Mouse (Mus musculus) heart, adult 18-20 months (tissue): ENCODE results near the gene St3gal3. TPM values are rescaled to one million over a fixed set of nuclear protein-coding genes. Genes with fewer than 3 reads are reported as not detected.

ENCODE experiments used
- DNase-seq, 2 experiments: peaks; one replicate each; pipeline ENCODE4 v3.0.0; 2021 to 2022; ENCODE audit warnings: mixed read lengths in 1 of 2
- total RNA-seq, 2 experiments: library from RNA; stranded (reverse); gene quantifications; 2 replicates each; pipeline ENCODE4 v1.2.3; 2021

Gene St3gal3
- total RNA-seq, 2 experiments from 2014 or later = 55.9 to 57.6 TPM

DNA sequence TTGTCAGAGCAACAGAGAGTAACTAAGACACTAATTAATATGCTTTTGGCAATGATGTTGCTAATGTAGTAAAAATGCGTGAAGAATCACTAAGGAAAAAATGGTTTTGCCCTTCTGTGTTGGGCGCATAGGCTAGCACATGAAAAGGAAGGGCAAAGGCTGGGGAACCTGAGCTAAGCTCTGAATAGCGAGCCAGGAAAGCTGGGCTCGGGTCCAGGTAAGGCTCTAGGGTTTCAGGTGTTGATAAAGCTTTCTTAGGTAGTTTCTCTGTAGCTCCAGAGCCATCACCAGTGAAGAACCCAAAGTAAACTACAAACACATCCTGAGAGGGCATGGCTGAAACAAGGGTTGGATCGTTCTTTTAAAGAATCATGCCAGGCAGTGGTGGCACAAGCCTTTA is 6.8 kb upstream of the St3gal3 start:
- DNase-seq = no peak

DNA sequence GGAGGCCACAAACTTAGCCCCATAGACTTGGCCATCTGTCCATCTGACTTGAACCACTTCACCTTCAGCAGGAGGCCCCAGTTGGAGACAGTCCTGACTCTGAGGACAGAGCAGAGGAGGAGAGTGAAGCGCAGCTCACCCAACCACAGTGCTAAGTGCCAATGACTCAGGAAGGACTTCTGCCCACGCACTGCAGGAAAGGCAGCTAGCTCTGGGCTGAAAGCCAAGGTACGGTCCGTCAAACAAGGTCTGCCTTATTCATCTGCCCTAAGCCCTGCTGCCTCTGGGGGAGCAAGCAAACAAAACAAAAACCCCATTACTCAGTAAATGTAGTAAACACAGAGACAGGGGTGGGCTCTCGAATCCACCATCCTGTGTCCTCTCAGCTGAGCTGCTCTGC is 4.2 kb upstream of the St3gal3 start:
- DNase-seq = peak; percentile 79 to 86

DNA sequence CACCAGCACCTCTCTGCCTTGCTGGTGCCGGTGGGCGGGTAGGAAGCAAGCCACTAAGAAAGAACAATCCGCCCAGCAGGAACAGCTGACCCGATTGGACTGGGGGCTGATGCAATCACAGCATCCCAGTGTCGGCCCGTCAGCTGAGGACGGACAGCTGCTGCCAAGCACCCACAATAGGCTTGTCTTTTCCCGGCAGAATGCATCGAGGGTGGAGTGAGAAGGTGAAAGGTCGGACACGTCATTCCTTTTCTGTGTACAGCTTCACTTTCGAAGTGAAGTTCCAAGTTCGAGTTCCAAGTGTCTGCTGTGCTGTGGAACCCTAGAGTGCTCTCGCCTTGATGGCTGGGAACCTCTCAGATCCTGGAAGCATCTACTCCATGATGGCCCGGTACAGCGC is 3.1 kb upstream of the St3gal3 start:
- no peak for DNase-seq

DNA sequence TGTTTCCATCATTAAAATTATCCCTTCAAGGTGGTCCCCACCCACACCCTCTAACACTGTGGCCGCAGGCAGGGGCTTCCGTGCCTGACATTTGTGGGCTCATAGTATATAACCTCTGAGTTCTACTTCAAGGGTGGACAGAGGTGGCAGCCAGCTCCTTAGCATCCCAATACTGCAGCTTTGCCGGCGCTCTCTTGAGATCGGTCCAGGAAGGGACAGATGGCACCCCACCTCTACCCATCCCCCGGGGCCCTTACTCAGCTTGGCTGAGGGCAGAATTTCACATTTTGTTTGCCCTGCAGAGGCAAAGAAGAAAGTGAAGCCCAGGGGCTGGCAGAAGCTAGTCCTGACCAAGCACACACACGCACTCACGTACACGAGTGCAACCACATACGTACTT is 2.6 kb upstream of the St3gal3 start:
- no peak for DNase-seq

DNA sequence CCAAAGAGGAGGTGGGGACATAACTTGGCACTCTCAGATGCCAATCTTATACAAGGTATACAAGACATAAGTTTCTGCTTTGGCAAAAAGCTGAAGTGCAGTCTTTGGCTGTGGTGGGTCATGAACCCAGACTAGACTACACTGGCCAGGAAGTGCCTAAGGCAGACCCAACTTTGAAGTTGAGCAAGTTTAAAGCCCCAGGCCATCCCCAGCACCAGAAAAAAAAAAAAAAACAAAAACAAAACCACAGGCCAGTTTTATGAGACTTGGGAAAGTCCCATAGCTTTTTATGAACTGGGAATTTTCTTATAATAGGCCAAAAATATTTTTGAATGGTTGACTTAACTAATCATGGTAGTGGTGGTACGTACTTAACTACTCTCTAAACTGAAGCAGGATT is 700 bp upstream of the St3gal3 start:
- no peak for DNase-seq

DNA sequence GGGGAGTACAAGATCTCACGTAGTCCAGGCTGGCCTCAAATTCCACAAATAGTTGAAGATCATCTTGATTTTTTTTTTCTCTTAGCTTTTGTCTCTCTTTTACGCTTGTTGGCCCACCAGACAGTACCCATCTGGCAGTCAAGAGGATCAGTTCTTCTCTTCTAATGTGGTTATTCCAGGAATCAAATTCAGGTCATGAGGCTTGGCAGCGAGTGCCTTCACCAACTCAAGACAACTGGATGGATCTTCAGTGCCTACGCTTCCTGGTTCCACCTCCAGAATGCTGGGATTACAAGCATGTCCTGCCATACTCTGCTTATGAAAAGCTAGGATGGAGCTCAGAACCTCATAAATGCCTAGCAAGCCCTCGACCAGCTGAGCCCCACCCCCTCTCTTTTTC is 3.4 kb downstream of the St3gal3 start:
- DNase-seq = no peak

DNA sequence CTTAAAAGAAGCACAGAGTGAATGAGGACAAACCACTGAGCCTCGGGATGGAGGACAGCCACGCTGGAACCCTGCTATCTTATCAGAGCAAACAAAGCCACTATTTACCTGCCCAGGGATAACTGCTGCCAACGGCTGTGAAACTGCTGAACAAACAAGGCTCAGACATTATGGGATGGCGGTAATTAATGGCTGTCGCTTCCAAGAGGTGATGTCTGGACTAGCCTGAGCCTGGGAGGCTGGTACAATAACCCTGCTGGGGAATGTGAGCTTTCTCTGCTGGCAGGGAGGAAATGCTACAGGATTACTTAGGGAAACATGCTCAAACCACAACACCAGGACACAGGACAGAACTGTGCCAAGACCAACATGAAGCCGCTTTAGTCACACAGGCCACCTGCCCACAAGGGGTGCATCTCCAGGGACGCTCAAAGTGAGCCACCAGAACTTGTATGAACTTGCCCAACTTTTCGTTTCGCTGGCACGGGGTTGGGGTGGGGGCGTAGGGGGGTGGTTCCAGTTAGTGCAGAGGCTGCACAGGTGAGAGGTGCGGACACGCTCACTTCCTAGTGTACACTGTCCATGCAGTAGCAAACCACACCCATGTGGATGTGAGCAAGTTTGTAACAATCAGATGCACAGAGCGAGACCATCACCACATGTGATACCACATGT is 11.5 kb downstream of the St3gal3 start:
- no peak for DNase-seq

DNA sequence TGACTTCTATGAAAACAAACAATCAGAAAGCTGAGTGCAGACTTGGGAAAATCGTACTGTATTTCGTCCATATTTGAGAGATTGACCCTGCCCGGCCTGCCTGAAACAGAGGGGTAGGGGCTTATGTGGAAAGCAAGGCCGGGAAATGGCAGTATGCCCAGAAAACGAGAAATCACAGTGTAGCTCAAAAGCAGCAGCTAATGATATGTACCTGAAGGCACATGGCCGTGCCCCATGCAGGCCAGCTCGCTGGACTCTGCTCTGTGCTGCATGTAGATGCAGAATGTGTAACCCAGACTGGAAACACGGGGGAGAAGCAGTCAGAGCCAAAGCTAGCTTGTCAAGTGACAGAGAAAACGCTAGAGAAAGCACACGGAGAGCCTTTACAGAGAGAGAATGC is 12.6 kb downstream of the St3gal3 start:
- DNase-seq = no peak

DNA sequence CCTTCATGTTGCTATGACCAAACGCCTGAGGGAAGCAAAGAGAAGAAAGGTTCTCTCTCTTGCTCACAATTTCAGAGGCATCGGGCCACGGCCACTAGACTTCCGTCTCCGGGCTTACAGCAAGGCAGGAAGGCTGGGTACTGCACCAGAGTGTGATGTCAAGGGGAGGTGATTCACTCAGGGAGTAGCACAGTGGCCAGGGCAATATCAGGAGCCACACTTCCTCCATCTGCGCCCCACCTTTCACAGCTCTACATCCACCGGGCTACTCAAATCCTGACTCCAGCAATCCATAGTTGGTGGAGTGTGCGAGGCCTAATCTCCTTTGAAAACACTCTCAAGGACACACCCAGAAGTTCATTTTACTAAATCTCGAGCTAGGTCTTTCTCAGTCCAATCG is 17.1 kb downstream of the St3gal3 start:
- no peak for DNase-seq

DNA sequence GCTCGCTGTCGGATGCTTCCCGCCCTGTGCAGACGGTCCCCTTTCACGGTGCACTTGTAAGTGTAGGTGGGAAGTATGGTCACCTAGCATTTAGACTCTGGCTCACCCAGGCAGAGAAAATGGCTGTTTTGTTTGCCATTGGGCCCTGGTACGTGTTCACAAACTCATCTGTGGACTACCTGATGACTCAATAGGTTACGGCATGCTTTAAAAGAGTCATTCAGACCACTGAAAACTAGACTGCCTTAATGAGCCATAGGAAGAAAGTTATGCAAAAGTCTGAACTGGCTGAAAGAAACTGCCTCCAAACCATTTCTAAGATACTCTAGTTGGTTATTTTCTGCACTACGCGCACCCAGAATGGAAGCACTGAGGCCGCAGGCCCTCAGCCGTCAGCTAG is 18.6 kb downstream of the St3gal3 start:
- no peak for DNase-seq

DNA sequence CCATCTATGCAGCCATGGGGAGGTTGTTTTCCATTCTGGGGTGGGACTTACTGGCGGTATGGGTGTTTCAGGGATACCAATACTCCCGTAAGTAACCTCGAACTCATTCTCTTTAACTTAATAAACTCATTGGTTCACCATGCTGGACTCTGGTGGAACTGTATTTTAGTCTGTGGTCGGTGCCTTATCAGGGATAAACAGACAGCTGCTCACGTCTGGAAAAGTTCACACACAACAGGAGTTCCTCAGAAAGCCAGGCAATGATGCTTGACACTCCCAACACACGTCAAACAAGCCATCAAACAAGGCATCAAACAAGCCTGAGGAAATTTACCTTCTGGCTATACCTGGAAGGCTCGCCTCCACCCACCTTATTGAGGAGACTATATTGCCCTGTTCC is 19.6 kb downstream of the St3gal3 start:
- no peak for DNase-seq

DNA sequence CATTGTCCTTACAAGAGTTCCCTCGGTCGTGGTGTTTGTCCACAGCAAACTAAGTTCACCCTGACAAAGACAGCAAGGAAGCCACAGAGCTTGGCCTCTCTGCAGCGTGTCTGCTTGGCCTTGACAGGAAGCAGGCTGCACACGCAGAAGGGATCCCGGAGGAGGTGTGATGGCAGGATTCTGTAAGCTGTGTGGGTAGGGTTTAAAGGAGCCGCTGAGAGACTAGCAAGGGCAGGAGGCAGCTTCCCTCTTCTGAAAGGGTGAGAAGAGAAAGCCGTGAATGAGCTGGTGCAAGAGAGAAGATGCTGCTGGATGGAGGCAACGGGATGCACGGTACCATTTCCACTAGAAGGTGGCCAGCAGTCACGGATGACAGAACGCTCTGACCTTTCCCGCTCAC is 22.1 kb downstream of the St3gal3 start:
- no peak for DNase-seq

DNA sequence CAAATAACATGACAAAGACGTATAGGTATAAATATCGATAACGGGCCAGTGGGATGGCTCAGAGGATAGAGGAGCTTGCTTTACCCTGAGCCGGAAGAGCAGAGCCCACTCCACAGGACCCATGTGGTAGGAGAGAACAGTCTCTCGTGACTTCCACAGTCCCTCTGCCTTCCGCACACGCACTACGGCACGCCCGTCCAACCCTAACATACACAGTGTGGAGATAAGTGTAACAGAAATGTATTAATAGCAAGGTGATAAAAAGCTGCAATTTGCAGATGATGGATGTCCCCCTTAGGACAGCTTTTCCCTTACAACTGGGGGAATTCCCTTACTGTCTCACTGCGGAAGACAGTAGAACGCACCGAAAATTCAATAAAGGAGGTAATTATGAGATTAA is 25.1 kb downstream of the St3gal3 start:
- DNase-seq = no peak

DNA sequence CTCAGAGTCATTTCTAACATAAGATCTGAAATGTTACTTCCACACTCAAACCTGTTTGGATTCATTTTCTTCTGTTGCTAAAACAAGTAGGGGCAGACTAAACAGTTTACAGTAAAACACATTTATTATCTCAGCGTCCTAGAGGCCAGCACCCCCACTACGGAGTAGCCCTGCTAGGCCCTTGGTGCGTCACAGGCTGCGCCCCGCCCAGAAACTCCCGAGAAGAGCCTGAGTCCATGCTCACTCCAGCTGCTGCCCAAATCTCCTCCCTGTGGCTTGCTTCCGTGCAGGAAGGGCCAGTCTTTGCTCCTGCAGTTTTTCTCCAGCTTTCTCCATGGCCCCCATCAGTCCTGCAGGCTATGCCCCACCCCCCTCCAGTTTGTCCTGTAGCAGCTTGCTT is 25.9 kb downstream of the St3gal3 start:
- peak; percentile 31 to 32 for DNase-seq

DNA sequence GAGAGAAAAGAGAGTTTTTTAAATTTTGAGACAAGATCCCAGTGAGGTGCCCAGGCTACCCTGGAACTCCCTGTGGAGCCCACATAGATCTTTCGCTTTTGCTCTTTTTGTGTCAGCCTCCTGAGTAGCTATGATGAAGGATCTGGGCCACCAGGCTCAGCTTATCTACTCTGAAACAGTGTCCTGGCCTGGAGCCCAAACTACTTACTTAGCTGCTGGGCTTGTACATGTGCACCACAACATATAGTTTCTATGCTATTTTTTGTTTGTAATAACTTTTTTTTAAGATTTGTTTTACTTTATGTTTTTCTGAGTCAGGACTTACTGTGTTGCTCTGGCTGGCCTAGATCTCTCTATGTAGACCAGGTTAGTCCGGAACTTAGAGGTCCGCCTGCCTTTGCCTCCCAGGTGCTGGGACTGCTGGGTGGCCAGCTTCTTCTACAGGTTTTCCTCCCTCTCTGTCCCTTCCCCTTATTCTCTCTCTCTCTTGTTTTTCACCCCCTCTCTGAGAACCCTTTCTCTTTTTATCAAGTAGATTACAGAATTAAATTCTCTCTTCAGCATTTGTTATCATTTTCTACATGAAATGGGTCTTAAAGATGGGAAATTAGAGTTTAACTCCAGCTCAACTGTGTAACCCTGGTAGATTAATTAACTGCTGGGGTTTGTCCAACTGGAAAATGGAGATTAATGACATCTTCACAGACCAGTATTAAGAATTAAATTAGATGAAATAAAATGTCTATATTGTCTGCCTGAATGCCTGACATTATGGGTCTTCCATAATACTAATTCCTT is 29.3 kb downstream of the St3gal3 start:
- no peak for DNase-seq

DNA sequence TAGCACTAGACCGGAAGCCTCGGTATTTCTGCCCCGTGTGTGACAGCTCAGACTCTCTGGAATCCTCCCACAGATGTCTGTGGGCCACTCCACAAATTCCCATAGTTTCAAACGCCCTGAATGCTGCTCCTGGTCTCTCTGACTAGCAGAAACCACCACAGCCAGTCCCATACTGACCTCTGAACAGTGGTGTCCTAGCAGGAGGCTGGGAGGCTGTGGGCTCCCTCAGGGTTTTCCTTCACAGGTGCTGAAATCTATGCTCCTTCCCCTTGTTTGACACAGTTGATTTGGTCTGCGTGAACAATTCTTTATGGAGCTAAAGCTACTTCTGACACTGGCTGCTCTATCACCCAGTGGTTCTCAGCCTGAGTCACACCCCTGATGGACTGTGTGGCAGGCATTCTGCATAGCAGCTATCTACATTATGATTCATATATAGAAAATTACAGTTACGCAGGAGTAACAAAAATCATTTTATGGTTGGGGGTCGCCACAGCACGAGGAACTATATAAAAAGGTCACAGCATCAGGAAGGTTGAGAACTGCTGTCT is 31.4 kb downstream of the St3gal3 start:
- DNase-seq = no peak

DNA sequence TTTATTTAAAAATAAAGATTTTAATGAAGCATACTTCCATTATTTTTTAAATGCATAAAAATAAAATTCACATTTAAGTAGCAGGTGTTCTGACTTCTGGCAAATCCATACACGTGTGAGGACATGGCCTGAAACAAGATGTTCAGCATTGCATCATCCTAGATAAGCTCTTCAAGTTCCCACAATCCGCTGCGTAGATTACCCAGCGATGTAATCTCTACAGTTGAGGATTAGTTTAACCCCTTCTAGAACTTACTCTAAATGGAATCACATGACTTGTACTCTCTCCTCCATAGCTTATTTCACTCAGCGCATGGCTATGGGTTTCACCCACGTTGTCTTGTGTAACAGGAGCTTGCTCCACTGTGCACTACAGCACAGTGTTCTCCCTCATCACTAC is 33.2 kb downstream of the St3gal3 start:
- DNase-seq = no peak

DNA sequence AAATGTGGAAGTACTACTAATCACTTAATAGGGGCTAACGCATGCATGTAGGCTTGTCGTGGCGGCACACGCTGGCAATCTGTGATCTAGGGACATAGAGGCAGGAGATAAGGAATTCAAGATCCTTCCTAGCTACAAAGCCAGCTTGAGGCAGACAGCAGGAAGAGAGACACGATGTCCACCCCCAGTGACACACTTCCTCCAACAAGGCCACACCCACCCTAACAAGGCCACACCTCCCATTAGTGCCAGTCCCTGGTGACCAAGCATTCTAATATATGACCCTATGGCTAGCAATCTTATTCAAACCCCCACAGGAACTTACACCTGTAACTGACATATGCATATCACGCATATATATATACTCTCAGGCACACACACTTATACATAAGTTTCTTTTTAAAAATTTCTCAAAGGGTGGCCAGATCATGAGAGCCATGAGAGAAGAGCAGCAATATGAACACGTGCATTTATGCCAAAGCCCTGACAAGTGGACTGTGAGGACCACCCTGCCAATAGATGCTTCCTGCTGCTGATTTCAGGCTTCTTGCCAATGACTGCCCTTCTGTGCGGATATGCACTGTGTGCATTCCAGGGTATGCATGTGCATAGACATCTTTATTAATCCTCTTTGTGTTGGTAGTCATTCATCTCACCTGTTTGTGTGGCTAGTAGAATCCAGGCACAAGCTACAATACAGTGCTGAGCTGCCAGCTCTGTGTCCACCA is 34.9 kb downstream of the St3gal3 start:
- DNase-seq = no peak

DNA sequence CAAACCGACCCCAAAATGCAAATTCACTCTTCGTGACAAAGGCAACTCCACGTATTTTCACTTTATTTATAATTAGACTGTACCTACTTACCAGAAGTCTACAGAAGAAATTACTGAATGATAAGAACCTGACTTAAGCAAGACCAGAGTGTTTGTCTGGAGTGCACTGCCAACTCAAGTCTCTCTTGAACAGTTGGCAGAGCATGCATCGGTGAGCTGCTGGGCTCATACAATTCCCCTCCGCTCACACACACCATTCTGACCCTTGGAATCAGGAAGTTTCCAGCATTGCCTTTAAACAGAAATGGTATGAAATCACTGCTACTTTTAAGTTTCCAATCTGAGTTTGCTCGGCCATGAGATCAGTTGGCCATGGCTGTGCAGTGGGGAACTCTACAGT is 36.1 kb downstream of the St3gal3 start:
- DNase-seq = no peak

DNA sequence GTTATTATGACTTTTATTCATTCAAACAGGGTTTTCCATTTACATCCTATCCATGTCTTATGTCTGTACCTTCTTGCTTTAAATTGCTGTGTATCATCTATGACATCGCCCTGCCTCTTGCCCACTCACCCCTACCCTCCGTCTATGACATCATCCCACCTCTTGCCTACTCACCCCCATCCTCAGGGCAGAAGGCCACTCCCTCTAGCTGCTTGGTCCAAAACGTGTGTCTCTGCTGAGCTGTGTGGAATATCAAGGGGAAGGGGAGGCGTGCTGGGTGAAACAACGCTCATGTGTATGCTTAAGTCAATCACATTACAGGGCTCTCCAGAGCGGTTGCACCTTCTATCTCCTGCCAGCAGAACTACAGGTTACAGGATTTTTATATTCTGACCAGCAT is 38.6 kb downstream of the St3gal3 start:
- DNase-seq = no peak

DNA sequence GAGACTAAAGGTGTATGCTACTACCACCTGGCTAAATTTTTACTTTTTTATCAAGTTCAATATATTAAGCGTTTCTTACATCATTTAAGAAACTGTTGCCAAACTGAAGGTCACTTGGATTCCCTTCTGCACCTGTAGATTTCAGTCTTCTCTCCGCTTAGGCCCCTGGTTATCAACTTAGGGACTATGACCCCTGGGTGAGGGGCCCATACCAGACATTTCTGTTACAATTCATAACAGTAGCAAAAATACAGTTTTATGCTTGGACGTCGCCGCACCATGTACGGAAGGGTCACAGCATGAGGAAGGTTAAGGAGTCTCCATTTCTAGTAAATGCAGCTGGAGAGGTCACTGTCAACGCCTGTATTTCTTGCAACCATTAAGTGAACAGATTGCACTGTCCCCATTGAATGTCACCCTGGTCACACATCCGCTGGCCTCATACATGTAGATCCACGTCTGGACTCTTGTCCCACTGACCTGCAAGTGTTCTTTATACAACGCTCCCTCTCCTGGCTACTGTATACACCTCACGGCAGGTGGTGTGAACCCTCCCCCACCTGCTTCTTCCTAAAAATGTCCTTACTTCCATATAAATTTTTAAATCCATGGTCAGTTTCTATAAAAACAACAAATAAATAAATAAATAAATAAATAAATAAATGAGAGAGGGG is 41.8 kb downstream of the St3gal3 start:
- no peak for DNase-seq

DNA sequence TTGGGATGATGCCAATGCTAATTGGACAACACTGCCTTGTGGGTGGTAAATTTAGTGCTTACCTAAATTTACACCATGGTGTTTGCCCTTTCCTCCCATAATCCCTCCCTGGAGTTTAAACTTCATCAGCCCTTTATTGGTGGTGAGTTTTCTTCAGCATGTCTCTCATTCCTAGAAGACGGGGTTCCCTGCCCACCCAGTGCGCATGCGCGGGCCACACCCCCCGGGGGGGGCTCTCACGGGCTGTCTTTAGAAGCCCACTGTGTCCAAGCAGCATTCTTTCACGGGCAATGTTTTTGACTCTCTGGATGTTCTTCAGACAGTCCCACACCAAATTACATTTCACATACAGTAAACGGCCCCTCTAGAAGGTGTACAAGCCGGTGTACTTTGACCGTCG is 44.3 kb downstream of the St3gal3 start:
- no peak for DNase-seq

DNA sequence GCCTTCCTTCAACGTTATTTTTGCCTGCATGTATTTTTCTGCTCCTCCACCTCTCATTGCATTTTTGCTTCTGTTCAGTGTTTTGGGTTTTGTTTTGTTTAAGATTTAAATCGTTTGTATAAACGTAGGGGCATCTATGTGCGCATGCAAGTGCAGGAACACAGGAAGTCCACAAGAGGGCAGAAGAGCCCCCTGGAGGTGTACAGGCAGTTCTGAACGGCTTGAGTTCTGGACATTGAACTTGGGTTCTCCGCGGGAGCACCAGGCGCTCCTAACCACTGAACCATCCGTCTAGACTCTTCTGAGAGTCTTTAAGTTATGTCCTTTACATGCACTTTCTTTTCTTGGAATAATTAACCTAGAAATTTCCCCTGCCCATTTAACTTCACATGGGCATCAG is 44.8 kb downstream of the St3gal3 start:
- peak; percentile 26 to 63 for DNase-seq
